Mouse (Mus musculus): Measurements from ENCODE around the gene Entpd1.

- TF ChIP-seq GATA1 (IDR thresholded peaks at IDR 0.05; ENCODE audit: borderline replicate concordance, low read length) (no peak), CTCF (IDR thresholded peaks at IDR 0.05; ENCODE audit: low read depth, low read length) (no peak), POLR2AphosphoS5 (IDR thresholded peaks at IDR 0.05; ENCODE audit: insufficient replicate concordance, low read depth, low read length) (no peak)
Observed at GRCm38 (mm10) chr19:40643846-40644245, 31.7 kb downstream of the Entpd1 start.

Measured in G1E (cell line).